Mouse (Mus musculus) layer of hippocampus, adult 2 months (tissue): Measurements from ENCODE around the gene Ptms. TPM values are rescaled to one million over a fixed set of nuclear protein-coding genes. Genes with fewer than 3 reads are reported as not detected.
A peak's percentile ranks its signal among the peaks of the same experiment; 100 is the strongest.

Source experiments
- DNase-seq, 2 experiments: peaks; one replicate each; pipeline ENCODE4 v3.0.0; 2022; ENCODE audit warnings: low spot score in 2 of 2
- H3K27ac ChIP-seq: fragments of 200-600 bp; 2 replicates; pipeline ENCODE4 v1.8.1; 2022
- H3K4me3 ChIP-seq: fragments of 200-600 bp; 2 replicates; pipeline ENCODE4 v1.8.1; 2022; ENCODE audit warnings: mild to moderate bottlenecking
- CTCF ChIP-seq: fragments of 200-600 bp; conservative IDR thresholded peaks from 2 replicates; pipeline ENCODE4 v1.8.1; 2022; ENCODE audit warnings: antibody characterized with exemption, mild to moderate bottlenecking, moderate library complexity
- total RNA-seq, 2 experiments: library from RNA; stranded (reverse); gene quantifications; 2 replicates each; pipeline ENCODE4 v1.2.3; 2021

Ptms gene
- total RNA-seq, 2 experiments from 2014 or later: 991 to 1,057 TPM

- TF ChIP-seq CTCF: no peak
- no peak for DNase-seq
- peak overlapping the region; percentile 99 for H3K27ac ChIP-seq
- H3K4me3 ChIP-seq: peak overlapping the region; percentile 51
Measured at GRCm38 (mm10) chr6:124920318-124921085, 599 bp upstream of the Ptms start.

- no peak for TF ChIP-seq CTCF
- H3K27ac ChIP-seq: peak overlapping the region; percentile 99
- DNase-seq: no peak
- H3K4me3 ChIP-seq: peak overlapping the region; percentile 92
Measured at GRCm38 (mm10) chr6:124918890-124919627, 844 bp downstream of the Ptms start.

GRCm38 (mm10) chr6:124918331-124918690, 1.6 kb downstream of the Ptms start:
- no peak for TF ChIP-seq CTCF
- peak overlapping the region; percentile 92 for H3K4me3 ChIP-seq
- H3K27ac ChIP-seq: peak overlapping the region; percentile 99
- DNase-seq: no peak

- H3K4me3 ChIP-seq: peak overlapping the region; percentile 92
- DNase-seq: peak; percentile 90 to 97
- TF ChIP-seq CTCF: no peak
Measured at GRCm38 (mm10) chr6:124917518-124918330, 2.2 kb downstream of the Ptms start.

GRCm38 (mm10) chr6:124916695-124917517, 3.0 kb downstream of the Ptms start:
- peak; percentile 83 to 93 for DNase-seq

More at GRCm38 (mm10) chr6:124917518-124918330, 2.2 kb downstream of the Ptms start:
- peak overlapping the region; percentile 99 for H3K27ac ChIP-seq

GRCm38 (mm10) chr6:124915942-124916694, 3.8 kb downstream of the Ptms start:
- peak overlapping the region; percentile 92 for H3K4me3 ChIP-seq
- peak overlapping the region; percentile 99 for H3K27ac ChIP-seq
- no peak for TF ChIP-seq CTCF
- DNase-seq: peak; percentile 62 to 67

More at GRCm38 (mm10) chr6:124916695-124917517, 3.0 kb downstream of the Ptms start:
- Histone ChIP-seq H3K4me3 (peak overlapping the region; percentile 92), H3K27ac (peak overlapping the region; percentile 99)
- TF ChIP-seq CTCF: peak; percentile 77

GRCm38 (mm10) chr6:124915160-124915941, 4.6 kb downstream of the Ptms start:
- TF ChIP-seq CTCF: no peak
- H3K4me3 ChIP-seq: peak overlapping the region; percentile 92
- H3K27ac ChIP-seq: peak overlapping the region; percentile 99
- DNase-seq: peak in 1 of 2 experiments; percentile 19

GRCm38 (mm10) chr6:124914511-124914910, 5.4 kb downstream of the Ptms start:
- no peak for DNase-seq
- no peak for TF ChIP-seq CTCF
- Histone ChIP-seq H3K27ac (peak overlapping the region; percentile 99), H3K4me3 (no peak overlapping the region)

- Histone ChIP-seq H3K4me3 (no peak overlapping the region), H3K27ac (no peak overlapping the region; the same call in 1 of the 2 replicates)
- no peak for TF ChIP-seq CTCF
- DNase-seq: no peak
Measured at GRCm38 (mm10) chr6:124913721-124914285, 6.1 kb downstream of the Ptms start.

GRCm38 (mm10) chr6:124913214-124913613, 6.7 kb downstream of the Ptms start:
- Histone ChIP-seq H3K4me3 (no peak overlapping the region), H3K27ac (0 out of 2 replicates have a peak overlapping the region, but pooled peaks have one; percentile 14)
- no peak for DNase-seq
- no peak for TF ChIP-seq CTCF
